Mouse (Mus musculus) layer of hippocampus, adult 8-10 months (tissue): ENCODE data around the gene Rasgef1a. TPM values are rescaled to one million over a fixed set of nuclear protein-coding genes. Genes with fewer than 3 reads are reported as not detected.

Experiments
- DNase-seq, 2 experiments: peaks; one replicate each; pipeline ENCODE4 v3.0.0; 2022; ENCODE audit warnings: low spot score in 2 of 2
- total RNA-seq, 4 experiments: library from RNA; stranded (reverse); gene quantifications; 2 replicates each; pipeline ENCODE4 v1.2.4; 2022

Rasgef1a gene
- total RNA-seq, 4 experiments from 2014 or later, result 183 to 212 (median 202) TPM

GRCm38 (mm10) chr6:118022898-118023635 lies 11.8 kb downstream of the Rasgef1a start:
- peak in 1 of 2 experiments; percentile 69 for DNase-seq

GRCm38 (mm10) chr6:118027036-118027435 lies 15.8 kb downstream of the Rasgef1a start:
- no peak for DNase-seq

GRCm38 (mm10) chr6:118031467-118031866 lies 20.2 kb downstream of the Rasgef1a start:
- DNase-seq, result no peak

GRCm38 (mm10) chr6:118035639-118036038 lies 24.4 kb downstream of the Rasgef1a start:
- DNase-seq, result no peak

- DNase-seq, result no peak
These were observed 25.0 kb downstream of the Rasgef1a start for GRCm38 (mm10) chr6:118036118-118036805.

- no peak for DNase-seq
These were observed 25.6 kb downstream of the Rasgef1a start for GRCm38 (mm10) chr6:118036866-118037265.

- no peak for DNase-seq
These were observed 33.9 kb downstream of the Rasgef1a start for GRCm38 (mm10) chr6:118045180-118045579.

- DNase-seq, result no peak
These were observed 34.7 kb downstream of the Rasgef1a start for GRCm38 (mm10) chr6:118045892-118046291.

GRCm38 (mm10) chr6:118046511-118046910 lies 35.3 kb downstream of the Rasgef1a start:
- DNase-seq, result no peak

GRCm38 (mm10) chr6:118046924-118047323 lies 35.7 kb downstream of the Rasgef1a start:
- DNase-seq, result no peak

GRCm38 (mm10) chr6:118047811-118048505 lies 36.7 kb downstream of the Rasgef1a start:
- DNase-seq, result no peak

GRCm38 (mm10) chr6:118049776-118050175 lies 38.5 kb downstream of the Rasgef1a start:
- DNase-seq, result no peak

- no peak for DNase-seq
These were observed 40.2 kb downstream of the Rasgef1a start for GRCm38 (mm10) chr6:118051474-118051873.

- DNase-seq, result peak in 1 of 2 experiments; percentile 57
These were observed 44.0 kb downstream of the Rasgef1a start for GRCm38 (mm10) chr6:118055209-118055608.

- DNase-seq, result no peak
These were observed 50.0 kb downstream of the Rasgef1a start for GRCm38 (mm10) chr6:118061266-118061665.

- no peak for DNase-seq
These were observed 52.0 kb downstream of the Rasgef1a start for GRCm38 (mm10) chr6:118063266-118063665.

- peak in 1 of 2 experiments; percentile 46 for DNase-seq
These were observed 53.8 kb downstream of the Rasgef1a start for GRCm38 (mm10) chr6:118064968-118065530.

GRCm38 (mm10) chr6:118065837-118066198 lies 54.6 kb downstream of the Rasgef1a start:
- DNase-seq, result no peak

GRCm38 (mm10) chr6:118066199-118067081 lies 55.2 kb downstream of the Rasgef1a start:
- peak in 1 of 2 experiments; percentile 61 for DNase-seq

GRCm38 (mm10) chr6:118067720-118068119 lies 56.5 kb downstream of the Rasgef1a start:
- DNase-seq, result no peak
